Mouse (Mus musculus): ENCODE results near the gene Fam160a1. TPM values are rescaled to one million over a fixed set of nuclear protein-coding genes. Genes with fewer than 3 reads are reported as not detected.

Gene Fam160a1
- polyA plus RNA-seq, 1 experiment from 2014 or later: 1.4 TPM

DNA sequence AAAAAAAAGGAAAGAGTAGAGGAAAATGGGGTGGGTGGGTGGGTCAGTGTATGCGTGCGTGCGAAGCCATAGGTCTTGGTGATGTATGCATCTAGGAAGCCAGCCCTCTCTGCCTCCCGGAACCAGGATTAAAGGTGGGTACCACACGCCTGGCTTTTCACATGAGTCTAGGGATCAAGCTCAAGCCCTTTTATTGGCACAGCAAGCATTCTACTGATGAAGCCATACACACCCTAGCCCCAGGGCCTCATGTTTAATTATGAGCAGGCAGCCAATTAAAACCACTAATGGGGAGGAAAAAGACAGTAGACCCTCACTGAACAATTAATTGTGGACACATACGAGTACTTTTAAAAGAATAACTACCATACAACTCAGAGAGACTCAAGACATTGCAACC, 37.1 kb upstream of the Fam160a1 start:
- Histone ChIP-seq H3K9ac (replicated peaks; ENCODE audit: low read depth, low read length) (no peak overlapping the region), H3K4me2 (ENCODE audit: low read length) (no peak overlapping the region), H3K27me3 (replicated peaks; ENCODE audit: control insufficient read depth, insufficient read depth, low read length) (no peaks in the 10 kb centered on the region), H3K9me3 (ENCODE audit: control insufficient read depth, low read length) (no peaks in the 10 kb centered on the region), H3K27ac (ENCODE audit: low read length) (peak overlapping the region; percentile 75), H3K4me3 (replicated peaks; ENCODE audit: low read length) (no peak overlapping the region), H3K36me3 (ENCODE audit: control insufficient read depth, insufficient read depth) (no peaks in the 10 kb centered on the region), H3K4me1 (replicated peaks; ENCODE audit: control insufficient read depth, insufficient read depth, low read length) (peaks cover 15% of the 10 kb centered on the region)
- 34% methylated on average over 6 of the region's 6 CpGs for WGBS
- ATAC-seq: peak; percentile 63

DNA sequence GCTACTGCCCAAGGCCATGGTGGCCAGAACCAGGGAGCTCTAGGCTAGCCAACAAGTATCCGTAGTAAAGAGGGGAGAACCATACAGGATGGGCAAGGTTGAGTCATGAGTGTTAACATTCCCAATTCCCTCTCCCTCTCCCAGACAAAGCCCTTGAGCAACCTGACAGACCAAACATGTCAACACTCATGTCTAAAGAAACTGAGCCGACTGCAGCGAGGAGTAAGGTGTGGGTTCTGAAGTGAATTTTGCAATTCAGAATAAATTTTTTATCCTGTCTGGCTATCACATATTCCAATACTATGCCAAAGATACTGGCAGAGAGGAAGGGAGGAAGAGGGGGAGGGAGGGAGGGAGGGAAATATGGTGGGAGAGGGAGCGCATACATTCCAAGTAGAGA, 36.6 kb upstream of the Fam160a1 start:
- H3K9ac ChIP-seq (replicated peaks; ENCODE audit: low read depth, low read length): no peak overlapping the region
- no peaks in the 10 kb centered on the region for H3K27me3 ChIP-seq (replicated peaks; ENCODE audit: control insufficient read depth, insufficient read depth, low read length)
- H3K4me1 ChIP-seq (replicated peaks; ENCODE audit: control insufficient read depth, insufficient read depth, low read length): peaks cover 15% of the 10 kb centered on the region
- H3K36me3 ChIP-seq (ENCODE audit: control insufficient read depth, insufficient read depth): no peaks in the 10 kb centered on the region
- peak overlapping the region; percentile 75; the same call in 1 of the 2 replicates for H3K27ac ChIP-seq (ENCODE audit: low read length)
- 51% methylated on average over 4 of the region's 4 CpGs for WGBS
- no peak overlapping the region for H3K4me3 ChIP-seq (replicated peaks; ENCODE audit: low read length)
- peak; percentile 88 for ATAC-seq
- H3K4me2 ChIP-seq (ENCODE audit: low read length): no peak overlapping the region
- H3K9me3 ChIP-seq (ENCODE audit: control insufficient read depth, low read length): no peaks in the 10 kb centered on the region

GRCm38 (mm10) chr3:85850079-85850478, 33.0 kb upstream of the Fam160a1 start:
- no peak overlapping the region for H3K27ac ChIP-seq (ENCODE audit: low read length)
- H3K27me3 ChIP-seq (replicated peaks; ENCODE audit: control insufficient read depth, insufficient read depth, low read length): no peaks in the 10 kb centered on the region
- no peaks in the 10 kb centered on the region for H3K36me3 ChIP-seq (ENCODE audit: control insufficient read depth, insufficient read depth)
- no peaks in the 10 kb centered on the region for H3K9me3 ChIP-seq (ENCODE audit: control insufficient read depth, low read length)
- no peak overlapping the region for H3K4me2 ChIP-seq (ENCODE audit: low read length)
- no peak for ATAC-seq
- H3K4me1 ChIP-seq (replicated peaks; ENCODE audit: control insufficient read depth, insufficient read depth, low read length): peaks cover 14% of the 10 kb centered on the region
- H3K4me3 ChIP-seq (replicated peaks; ENCODE audit: low read length): no peak overlapping the region
- H3K9ac ChIP-seq (replicated peaks; ENCODE audit: low read depth, low read length): no peak overlapping the region
- 92% methylated on average over 1 of the region's 1 CpGs for WGBS

- peak; percentile 81 for ATAC-seq
- WGBS: 34% methylated on average over 1 of the region's 1 CpGs
- H3K9me3 ChIP-seq (ENCODE audit: control insufficient read depth, low read length): no peaks in the 10 kb centered on the region
- peaks cover 12% of the 10 kb centered on the region; the same call in 1 of the 2 replicates for H3K4me1 ChIP-seq (replicated peaks; ENCODE audit: control insufficient read depth, insufficient read depth, low read length)
- no peak overlapping the region for H3K4me3 ChIP-seq (replicated peaks; ENCODE audit: low read length)
- no peak overlapping the region; the same call in 1 of the 2 replicates for H3K27ac ChIP-seq (ENCODE audit: low read length)
- no peaks in the 10 kb centered on the region for H3K27me3 ChIP-seq (replicated peaks; ENCODE audit: control insufficient read depth, insufficient read depth, low read length)
- H3K4me2 ChIP-seq (ENCODE audit: low read length): no peak overlapping the region
- H3K36me3 ChIP-seq (ENCODE audit: control insufficient read depth, insufficient read depth): no peaks in the 10 kb centered on the region
- no peak overlapping the region for H3K9ac ChIP-seq (replicated peaks; ENCODE audit: low read depth, low read length)
Observed at GRCm38 (mm10) chr3:85846316-85846715, 29.2 kb upstream of the Fam160a1 start.

DNA sequence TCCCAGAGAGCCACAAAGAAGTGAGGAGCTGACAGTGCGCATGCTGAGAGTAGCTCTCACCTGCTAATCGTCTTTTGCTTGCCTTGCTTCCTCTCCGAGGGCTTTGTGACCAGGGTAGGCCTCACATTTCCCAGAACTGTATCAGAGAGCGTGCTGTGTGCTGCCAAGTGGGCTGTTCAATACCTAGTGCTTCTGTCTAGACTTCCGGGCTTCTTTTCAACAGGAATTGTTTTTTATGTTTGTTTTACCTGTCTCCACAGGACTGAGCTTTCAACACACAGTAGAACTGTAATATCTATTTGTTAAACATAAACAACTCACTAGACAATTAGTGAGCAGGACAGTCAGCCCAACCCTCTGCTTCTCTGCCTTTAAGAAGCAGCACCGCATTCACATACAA, 28.2 kb upstream of the Fam160a1 start:
- WGBS: 89% methylated on average over 6 of the region's 6 CpGs
- H3K27ac ChIP-seq (ENCODE audit: low read length): no peak overlapping the region
- H3K9me3 ChIP-seq (ENCODE audit: control insufficient read depth, low read length): no peaks in the 10 kb centered on the region
- H3K9ac ChIP-seq (replicated peaks; ENCODE audit: low read depth, low read length): no peak overlapping the region
- H3K4me1 ChIP-seq (replicated peaks; ENCODE audit: control insufficient read depth, insufficient read depth, low read length): peaks cover 12% of the 10 kb centered on the region; the same call in 1 of the 2 replicates
- ATAC-seq: no peak
- no peaks in the 10 kb centered on the region for H3K27me3 ChIP-seq (replicated peaks; ENCODE audit: control insufficient read depth, insufficient read depth, low read length)
- no peak overlapping the region for H3K4me2 ChIP-seq (ENCODE audit: low read length)
- H3K36me3 ChIP-seq (ENCODE audit: control insufficient read depth, insufficient read depth): no peaks in the 10 kb centered on the region
- no peak overlapping the region for H3K4me3 ChIP-seq (replicated peaks; ENCODE audit: low read length)

- H3K36me3 ChIP-seq (ENCODE audit: control insufficient read depth, insufficient read depth): no peaks in the 10 kb centered on the region
- peaks cover 12% of the 10 kb centered on the region; the same call in 1 of the 2 replicates for H3K4me1 ChIP-seq (replicated peaks; ENCODE audit: control insufficient read depth, insufficient read depth, low read length)
- no peak overlapping the region for H3K9ac ChIP-seq (replicated peaks; ENCODE audit: low read depth, low read length)
- H3K4me2 ChIP-seq (ENCODE audit: low read length): no peak overlapping the region
- H3K4me3 ChIP-seq (replicated peaks; ENCODE audit: low read length): no peak overlapping the region
- H3K27me3 ChIP-seq (replicated peaks; ENCODE audit: control insufficient read depth, insufficient read depth, low read length): no peaks in the 10 kb centered on the region
- ATAC-seq: no peak
- H3K9me3 ChIP-seq (ENCODE audit: control insufficient read depth, low read length): no peaks in the 10 kb centered on the region
- H3K27ac ChIP-seq (ENCODE audit: low read length): no peak overlapping the region
Observed at GRCm38 (mm10) chr3:85842881-85843218, 25.8 kb upstream of the Fam160a1 start.

GRCm38 (mm10) chr3:85842177-85842880, 25.2 kb upstream of the Fam160a1 start:
- H3K4me1 ChIP-seq (replicated peaks; ENCODE audit: control insufficient read depth, insufficient read depth, low read length): peaks cover 12% of the 10 kb centered on the region; the same call in 1 of the 2 replicates
- no peaks in the 10 kb centered on the region for H3K36me3 ChIP-seq (ENCODE audit: control insufficient read depth, insufficient read depth)
- H3K9me3 ChIP-seq (ENCODE audit: control insufficient read depth, low read length): no peaks in the 10 kb centered on the region
- 0 out of 2 replicates have a peak overlapping the region, but pooled peaks have one; percentile 19 for H3K27ac ChIP-seq (ENCODE audit: low read length)
- H3K4me2 ChIP-seq (ENCODE audit: low read length): no peak overlapping the region
- no peak overlapping the region for H3K4me3 ChIP-seq (replicated peaks; ENCODE audit: low read length)
- H3K9ac ChIP-seq (replicated peaks; ENCODE audit: low read depth, low read length): 0 out of 2 replicates have a peak overlapping the region, but pooled peaks have one; percentile 5
- no peak for ATAC-seq
- no peaks in the 10 kb centered on the region for H3K27me3 ChIP-seq (replicated peaks; ENCODE audit: control insufficient read depth, insufficient read depth, low read length)
- WGBS: 35% methylated on average over 9 of the region's 9 CpGs

DNA sequence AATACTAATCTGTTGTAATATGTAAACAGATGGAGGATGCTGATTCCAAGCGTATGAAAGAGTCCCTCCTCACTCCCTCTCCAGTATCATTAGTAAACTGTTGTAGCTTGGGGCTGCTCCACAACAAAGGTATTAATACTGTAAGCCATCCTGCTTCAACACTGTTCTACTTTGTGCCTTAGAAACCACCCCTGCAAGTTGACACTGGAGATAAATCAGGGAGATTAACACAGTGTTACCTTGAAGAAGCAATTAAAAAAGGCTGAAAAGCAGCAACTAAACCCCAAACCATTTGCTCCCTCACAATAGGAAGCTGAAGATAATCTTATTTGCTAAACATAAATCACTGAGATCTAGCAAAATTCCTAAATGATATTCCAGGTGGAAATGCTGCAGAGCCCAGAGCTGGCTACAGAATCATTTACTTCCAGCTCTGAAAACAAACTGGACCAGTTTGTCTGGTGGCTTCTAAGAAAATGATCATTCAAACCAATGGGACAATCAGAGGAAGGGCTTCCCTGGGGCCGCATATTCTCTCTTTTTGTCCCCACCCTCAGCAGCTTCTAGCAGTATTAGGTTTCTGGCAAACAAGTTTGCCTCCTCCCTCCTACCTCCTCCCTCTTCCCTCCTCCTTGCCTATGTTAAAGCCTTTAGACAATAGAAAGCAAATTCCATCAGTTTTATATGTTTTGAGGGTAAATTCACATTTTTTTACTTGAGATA, 24.5 kb upstream of the Fam160a1 start:
- Histone ChIP-seq H3K4me1 (replicated peaks; ENCODE audit: control insufficient read depth, insufficient read depth, low read length) (peaks cover 11% of the 10 kb centered on the region; the same call in 1 of the 2 replicates), H3K9ac (replicated peaks; ENCODE audit: low read depth, low read length) (no peak overlapping the region), H3K4me3 (replicated peaks; ENCODE audit: low read length) (no peak overlapping the region), H3K9me3 (ENCODE audit: control insufficient read depth, low read length) (no peaks in the 10 kb centered on the region), H3K27ac (ENCODE audit: low read length) (0 out of 2 replicates have a peak overlapping the region, but pooled peaks have one; percentile 13), H3K27me3 (replicated peaks; ENCODE audit: control insufficient read depth, insufficient read depth, low read length) (no peaks in the 10 kb centered on the region), H3K4me2 (ENCODE audit: low read length) (no peak overlapping the region), H3K36me3 (ENCODE audit: control insufficient read depth, insufficient read depth) (no peaks in the 10 kb centered on the region)
- 29% methylated on average over 2 of the region's 2 CpGs for WGBS
- ATAC-seq: no peak; the same call in 1 of the 2 replicates

- Histone ChIP-seq H3K9ac (replicated peaks; ENCODE audit: low read depth, low read length) (no peak overlapping the region), H3K27ac (ENCODE audit: low read length) (no peak overlapping the region), H3K4me1 (replicated peaks; ENCODE audit: control insufficient read depth, insufficient read depth, low read length) (no peaks in the 10 kb centered on the region), H3K9me3 (ENCODE audit: control insufficient read depth, low read length) (no peaks in the 10 kb centered on the region), H3K36me3 (ENCODE audit: control insufficient read depth, insufficient read depth) (no peaks in the 10 kb centered on the region), H3K4me2 (ENCODE audit: low read length) (no peak overlapping the region), H3K4me3 (replicated peaks; ENCODE audit: low read length) (no peak overlapping the region), H3K27me3 (replicated peaks; ENCODE audit: control insufficient read depth, insufficient read depth, low read length) (no peaks in the 10 kb centered on the region)
- no peak for ATAC-seq
- WGBS: 72% methylated on average over 1 of the region's 1 CpGs
Observed at GRCm38 (mm10) chr3:85833627-85834026, 16.5 kb upstream of the Fam160a1 start.

Data from forebrain, embryonic 16.5 days (tissue).